Mouse (Mus musculus): ENCODE results near the gene 6430531B16Rik. TPM values are rescaled to one million over a fixed set of nuclear protein-coding genes. Genes with fewer than 3 reads are reported as not detected.

The 6430531B16Rik gene
- polyA plus RNA-seq, 1 experiment from 2014 or later, result not detected

DNA sequence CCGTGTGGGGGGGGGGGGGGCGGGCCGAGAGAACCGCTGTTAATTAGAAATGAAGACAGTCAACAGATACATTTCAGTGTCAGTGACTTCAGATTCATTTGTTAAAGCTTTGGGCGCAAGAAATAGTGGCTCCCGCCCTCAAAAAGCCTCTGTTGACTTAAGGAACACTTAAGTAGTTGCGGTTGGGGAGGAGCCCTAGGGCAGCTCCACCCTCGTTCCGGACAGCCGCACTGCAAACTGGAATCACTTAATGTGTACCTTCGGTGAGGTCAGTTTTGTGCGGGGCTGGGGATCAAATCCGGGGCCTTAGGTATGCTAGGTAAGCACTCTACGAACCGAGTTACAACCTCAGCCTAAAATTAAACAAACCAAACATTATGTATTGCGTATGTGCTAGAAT, 27.5 kb downstream of the 6430531B16Rik start:
- ATAC-seq (replicated peaks; ENCODE audit: insufficient number of reproducible peaks, insufficient read depth, low FRiP score, low read depth), result no peak
- Histone ChIP-seq H3K4me3 (peak overlapping the region; percentile 61), H3K9me3 (replicated peaks) (no peaks in the 10 kb centered on the region), H3K4me1 (replicated peaks) (peaks cover 3% of the 10 kb centered on the region), H3K27ac (peak overlapping the region; percentile 68), H3K27me3 (peaks cover 41% of the 10 kb centered on the region), H3K9ac (peak overlapping the region; percentile 57), H3K4me2 (peak overlapping the region; percentile 90), H3K36me3 (no peaks in the 10 kb centered on the region)
- WGBS, result 4% methylated on average over 16 of the region's 16 CpGs

DNA sequence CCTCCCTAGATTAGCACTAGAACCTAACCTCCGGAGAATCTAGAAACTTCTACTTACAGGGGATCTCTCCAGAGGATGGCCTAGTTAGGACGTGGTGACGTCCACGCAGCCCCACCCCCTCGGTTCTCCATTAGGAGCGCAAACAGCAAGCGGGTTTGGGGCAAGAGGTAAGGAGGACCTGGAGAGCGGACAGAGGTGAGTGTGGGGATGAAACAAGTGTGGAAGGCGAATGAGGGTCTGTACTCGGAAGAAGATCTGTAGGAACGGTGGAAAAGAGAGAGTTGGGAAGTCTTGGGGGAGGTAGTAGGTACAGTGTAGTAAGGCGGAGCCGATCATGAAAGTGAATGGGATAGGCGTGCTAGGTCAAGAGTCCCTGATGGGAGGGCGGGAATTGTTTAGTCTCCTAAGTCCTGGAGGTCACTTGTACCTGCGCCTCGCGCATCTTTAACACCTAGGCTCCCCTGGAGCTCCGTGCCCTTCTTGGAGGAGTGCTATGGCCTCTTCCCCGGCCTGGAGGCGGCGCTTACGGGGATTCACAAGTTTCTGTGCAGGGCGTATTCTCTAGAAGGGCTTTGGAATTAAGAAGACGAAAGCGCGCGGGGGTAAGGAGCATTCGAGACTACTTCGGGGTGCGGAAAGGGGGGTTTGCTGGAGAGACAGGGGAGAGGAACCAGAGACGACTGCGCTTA, 28.1 kb downstream of the 6430531B16Rik start:
- Histone ChIP-seq H3K4me3 (peak overlapping the region; percentile 61), H3K27ac (peak overlapping the region; percentile 68), H3K36me3 (no peaks in the 10 kb centered on the region), H3K9ac (peak overlapping the region; percentile 57), H3K9me3 (replicated peaks) (no peaks in the 10 kb centered on the region), H3K27me3 (peaks cover 41% of the 10 kb centered on the region), H3K4me1 (replicated peaks) (peaks cover 3% of the 10 kb centered on the region), H3K4me2 (peak overlapping the region; percentile 90)
- peak; percentile 68 for ATAC-seq (replicated peaks; ENCODE audit: insufficient number of reproducible peaks, insufficient read depth, low FRiP score, low read depth)
- WGBS, result 0% methylated on average over 33 of the region's 33 CpGs

DNA sequence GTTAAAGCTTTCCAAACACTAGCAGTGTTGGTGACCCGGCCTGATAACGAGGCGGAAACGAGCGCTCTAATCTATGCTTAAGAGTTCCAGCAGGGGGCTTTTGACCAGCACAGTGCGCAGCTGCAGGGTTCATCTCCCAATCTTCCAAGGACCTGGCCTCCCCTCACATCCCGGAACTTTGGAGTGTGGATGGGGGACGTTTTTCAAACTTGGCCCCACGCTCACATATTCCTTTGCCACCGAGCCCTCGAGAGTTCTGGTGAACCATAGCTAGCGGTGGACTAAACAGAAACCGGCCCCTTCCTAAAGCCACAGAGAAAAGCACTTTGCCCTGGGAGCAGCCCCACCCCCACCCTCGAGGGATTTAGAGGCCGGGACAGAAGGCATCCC, 28.7 kb downstream of the 6430531B16Rik start:
- WGBS, result under 1% methylated on average over 15 of the region's 15 CpGs
- Histone ChIP-seq H3K9me3 (replicated peaks) (no peaks in the 10 kb centered on the region), H3K27me3 (peaks cover 42% of the 10 kb centered on the region), H3K4me3 (peak overlapping the region; percentile 61), H3K27ac (peak overlapping the region; percentile 68; the same call in 1 of the 2 replicates), H3K9ac (peak overlapping the region; percentile 57), H3K36me3 (no peaks in the 10 kb centered on the region), H3K4me2 (peak overlapping the region; percentile 90), H3K4me1 (replicated peaks) (peaks cover 3% of the 10 kb centered on the region)
- peak; percentile 72 for ATAC-seq (replicated peaks; ENCODE audit: insufficient number of reproducible peaks, insufficient read depth, low FRiP score, low read depth)

- H3K9me3 ChIP-seq (replicated peaks), result no peaks in the 10 kb centered on the region
- ATAC-seq (replicated peaks; ENCODE audit: insufficient number of reproducible peaks, insufficient read depth, low FRiP score, low read depth), result no peak
- no peak overlapping the region for H3K4me3 ChIP-seq
- H3K4me2 ChIP-seq, result no peak overlapping the region
- H3K27ac ChIP-seq, result no peak overlapping the region
- no peaks in the 10 kb centered on the region for H3K36me3 ChIP-seq
- peaks cover 80% of the 10 kb centered on the region for H3K27me3 ChIP-seq
- no peak overlapping the region for H3K9ac ChIP-seq
- H3K4me1 ChIP-seq (replicated peaks), result peaks cover 15% of the 10 kb centered on the region
- 33% methylated on average over 5 of the region's 5 CpGs for WGBS
Observed at GRCm38 (mm10) chr7:139946032-139946431, 32.5 kb downstream of the 6430531B16Rik start.

GRCm38 (mm10) chr7:139945516-139945915, 33.0 kb downstream of the 6430531B16Rik start:
- H3K9me3 ChIP-seq (replicated peaks), result no peaks in the 10 kb centered on the region
- 22% methylated on average over 5 of the region's 5 CpGs for WGBS
- no peak for ATAC-seq (replicated peaks; ENCODE audit: insufficient number of reproducible peaks, insufficient read depth, low FRiP score, low read depth)
- peaks cover 15% of the 10 kb centered on the region for H3K4me1 ChIP-seq (replicated peaks)
- peaks cover 86% of the 10 kb centered on the region for H3K27me3 ChIP-seq
- H3K4me3 ChIP-seq, result no peak overlapping the region
- H3K9ac ChIP-seq, result no peak overlapping the region
- no peaks in the 10 kb centered on the region for H3K36me3 ChIP-seq
- no peak overlapping the region for H3K4me2 ChIP-seq
- H3K27ac ChIP-seq, result no peak overlapping the region

GRCm38 (mm10) chr7:139944291-139945240, 34.0 kb downstream of the 6430531B16Rik start:
- Histone ChIP-seq H3K36me3 (no peaks in the 10 kb centered on the region), H3K27me3 (peaks cover 95% of the 10 kb centered on the region), H3K9ac (0 out of 2 replicates have a peak overlapping the region, but pooled peaks have one; percentile 46), H3K4me2 (peak overlapping the region; percentile 73), H3K4me3 (peak overlapping the region; percentile 47), H3K9me3 (replicated peaks) (no peaks in the 10 kb centered on the region), H3K4me1 (replicated peaks) (peaks cover 14% of the 10 kb centered on the region), H3K27ac (no peak overlapping the region)
- ATAC-seq (replicated peaks; ENCODE audit: insufficient number of reproducible peaks, insufficient read depth, low FRiP score, low read depth), result no peak
- WGBS, result 3% methylated on average over 68 of the region's 68 CpGs

- WGBS, result 1% methylated on average over 59 of the region's 59 CpGs
- peak; percentile 58; the same call in 1 of the 2 replicates for ATAC-seq (replicated peaks; ENCODE audit: insufficient number of reproducible peaks, insufficient read depth, low FRiP score, low read depth)
- H3K4me3 ChIP-seq, result peak within 1 kb of the TSS; percentile 47
Observed at GRCm38 (mm10) chr7:139943674-139944281, 34.8 kb downstream of the 6430531B16Rik start, which contains the start of gene Utf1. Gene Utf1, plus strand, starts transcription at chr7:139943789.

GRCm38 (mm10) chr7:139940476-139941209, 37.9 kb downstream of the 6430531B16Rik start:
- 54% methylated on average over 16 of the region's 16 CpGs for WGBS
- Histone ChIP-seq H3K36me3 (no peaks in the 10 kb centered on the region), H3K9me3 (replicated peaks) (no peaks in the 10 kb centered on the region), H3K9ac (no peak overlapping the region), H3K4me2 (no peak overlapping the region), H3K4me3 (no peak overlapping the region), H3K4me1 (replicated peaks) (peaks cover 13% of the 10 kb centered on the region), H3K27me3 (peaks cover 73% of the 10 kb centered on the region), H3K27ac (no peak overlapping the region)
- no peak for ATAC-seq (replicated peaks; ENCODE audit: insufficient number of reproducible peaks, insufficient read depth, low FRiP score, low read depth)

More at GRCm38 (mm10) chr7:139943674-139944281, 34.8 kb downstream of the 6430531B16Rik start, which contains the start of gene Utf1:
- H3K4me1 ChIP-seq (replicated peaks), result peaks cover 13% of the 10 kb centered on the region
- H3K27ac ChIP-seq, result no peak within 1 kb of the TSS
- peaks cover 89% of the 10 kb centered on the region for H3K27me3 ChIP-seq
- H3K36me3 ChIP-seq, result no peaks in the 10 kb centered on the region
- peak within 1 kb of the TSS; percentile 46 for H3K9ac ChIP-seq
- H3K9me3 ChIP-seq (replicated peaks), result no peaks in the 10 kb centered on the region
- H3K4me2 ChIP-seq, result peak within 1 kb of the TSS; percentile 73

DNA sequence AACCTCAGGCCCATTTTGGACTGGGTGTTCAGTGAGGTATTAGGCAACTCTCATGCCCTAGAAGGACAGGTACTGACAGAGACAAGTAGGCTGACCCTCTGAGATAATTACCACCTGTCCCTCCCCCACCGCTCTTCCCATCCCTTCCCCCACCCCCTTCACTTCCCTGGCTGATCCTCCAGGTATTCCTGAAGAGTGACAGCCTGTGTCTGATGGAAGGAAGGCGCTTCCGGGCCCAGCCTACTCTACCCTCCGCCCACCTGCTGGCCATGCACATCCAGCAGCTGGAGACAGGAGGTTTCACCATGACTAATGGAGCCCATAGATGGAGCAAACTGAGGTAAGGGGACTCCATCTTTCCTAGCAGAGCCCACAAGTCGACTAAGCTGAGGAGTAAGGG, 40.7 kb downstream of the 6430531B16Rik start:
- no peaks in the 10 kb centered on the region for H3K9me3 ChIP-seq (replicated peaks)
- H3K4me1 ChIP-seq (replicated peaks), result no peaks in the 10 kb centered on the region
- no peak overlapping the region for H3K4me3 ChIP-seq
- H3K27ac ChIP-seq, result no peak overlapping the region
- WGBS, result 49% methylated on average over 5 of the region's 5 CpGs
- no peak for ATAC-seq (replicated peaks; ENCODE audit: insufficient number of reproducible peaks, insufficient read depth, low FRiP score, low read depth)
- H3K9ac ChIP-seq, result no peak overlapping the region
- H3K27me3 ChIP-seq, result peaks cover 45% of the 10 kb centered on the region
- no peaks in the 10 kb centered on the region for H3K36me3 ChIP-seq
- no peak overlapping the region for H3K4me2 ChIP-seq

DNA sequence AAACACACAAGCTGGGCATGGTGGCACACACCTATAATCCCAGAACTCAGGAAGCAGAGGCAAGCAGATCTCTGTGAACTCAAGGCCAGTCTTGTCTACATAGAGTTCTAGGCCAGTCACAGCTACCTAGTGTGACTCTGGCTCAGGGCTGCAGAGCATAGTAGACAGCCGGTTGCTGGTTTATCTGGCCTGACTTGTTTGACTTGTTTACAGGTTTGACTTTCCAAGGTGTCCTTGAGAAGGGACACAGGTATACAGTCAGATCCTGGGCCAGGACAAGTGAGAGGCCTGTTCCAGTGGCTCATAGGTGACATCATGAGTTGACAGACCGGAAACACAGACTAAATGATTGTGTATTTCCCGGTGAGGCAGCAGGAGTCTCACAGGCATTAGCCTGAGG, 41.4 kb downstream of the 6430531B16Rik start:
- H3K9ac ChIP-seq, result no peak overlapping the region
- no peak overlapping the region for H3K4me2 ChIP-seq
- no peaks in the 10 kb centered on the region for H3K9me3 ChIP-seq (replicated peaks)
- no peak for ATAC-seq (replicated peaks; ENCODE audit: insufficient number of reproducible peaks, insufficient read depth, low FRiP score, low read depth)
- H3K4me3 ChIP-seq, result no peak overlapping the region
- H3K36me3 ChIP-seq, result no peaks in the 10 kb centered on the region
- WGBS, result 60% methylated on average over 3 of the region's 3 CpGs
- no peaks in the 10 kb centered on the region for H3K4me1 ChIP-seq (replicated peaks)
- H3K27me3 ChIP-seq, result peaks cover 38% of the 10 kb centered on the region
- no peak overlapping the region for H3K27ac ChIP-seq
